Mouse (Mus musculus) olfactory bulb, adult 2 months (tissue): ENCODE measurements around the gene Col23a1. TPM values are rescaled to one million over a fixed set of nuclear protein-coding genes. Genes with fewer than 3 reads are reported as not detected.
A peak's percentile ranks its signal among the peaks of the same experiment; 100 is the strongest.

Source experiments
- H3K27ac ChIP-seq: fragments of 200-500 bp; 2 replicates; pipeline ENCODE4 v1.5.1; 2012; ENCODE audit warnings: low read depth, low read length; ENCODE audit not compliant: insufficient read depth
- H3K4me1 ChIP-seq: fragments of 200-500 bp; 2 replicates; pipeline ENCODE4 v1.6.1; 2012; ENCODE audit warnings: low read length; ENCODE audit not compliant: control insufficient read depth, insufficient read depth
- H3K4me3 ChIP-seq: fragments of 200-500 bp; 2 replicates; pipeline ENCODE4 v1.5.1; 2012; ENCODE audit warnings: mild to moderate bottlenecking, low read depth, low read length, moderate library complexity; ENCODE audit not compliant: insufficient read depth
- CTCF ChIP-seq: fragments of 200-500 bp; IDR thresholded peaks from 2 replicates; pipeline ENCODE4 v1.5.1; 2012; ENCODE audit warnings: low read depth, mild to moderate bottlenecking, low read length, moderate library complexity; ENCODE audit not compliant: insufficient read depth
- POLR2A ChIP-seq: fragments of 200-500 bp; IDR thresholded peaks from 2 replicates; pipeline ENCODE4 v1.6.1; 2012; ENCODE audit warnings: mild to moderate bottlenecking, low read depth, low read length, moderate library complexity; ENCODE audit not compliant: insufficient read depth
- WGBS: fragments of 180-500 bp; shearing (Covaris S2); methylation state at CpG from one replicate; pipeline ENCODE4 v1.1.7; 2018; 5-methylcytosine and 5-hydroxymethylcytosine counted together
- polyA plus RNA-seq: library from polyadenylated mRNA; stranded (reverse); fragments of >200 nt; gene quantifications from 2 replicates; pipeline ENCODE4 v1.2.4, GENCODE M21; 2012; ENCODE audit warnings: low replicate concordance; ENCODE audit not compliant: missing spikeins, insufficient read depth, insufficient read length

Gene Col23a1
- polyA plus RNA-seq, 1 experiment = not detected

- peaks cover 3% of the 10 kb centered on the region; the same call in 1 of the 2 replicates for H3K4me1 ChIP-seq
- H3K27ac ChIP-seq = no peak overlapping the region
- 75% methylated on average over 1 of the region's 1 CpGs for WGBS
- H3K4me3 ChIP-seq = no peak overlapping the region
- TF ChIP-seq POLR2A = no peak
- no peak for TF ChIP-seq CTCF
Measured at GRCm38 (mm10) chr11:51274418-51274817, 15.3 kb upstream of the Col23a1 start.

GRCm38 (mm10) chr11:51290066-51290955 lies 591 bp downstream of the Col23a1 start:
- TF ChIP-seq CTCF (no peak), POLR2A (no peak)
- peak overlapping the region; percentile 55 for H3K4me3 ChIP-seq
- H3K4me1 ChIP-seq = peaks cover 14% of the 10 kb centered on the region; the same call in 1 of the 2 replicates
- H3K27ac ChIP-seq = no peak overlapping the region
- 8% methylated on average over 74 of the region's 74 CpGs for WGBS

GRCm38 (mm10) chr11:51293956-51294530 lies 4.3 kb downstream of the Col23a1 start:
- no peak overlapping the region for H3K4me3 ChIP-seq
- H3K4me1 ChIP-seq = peaks cover 14% of the 10 kb centered on the region; the same call in 1 of the 2 replicates
- WGBS = 25% methylated on average over 2 of the region's 2 CpGs
- peak overlapping the region; percentile 27; the same call in 1 of the 2 replicates for H3K27ac ChIP-seq
- TF ChIP-seq CTCF = no peak
- TF ChIP-seq POLR2A = no peak

GRCm38 (mm10) chr11:51295742-51296141 lies 6.0 kb downstream of the Col23a1 start:
- TF ChIP-seq CTCF (no peak), POLR2A (no peak)
- H3K4me3 ChIP-seq = no peak overlapping the region
- H3K27ac ChIP-seq = no peak overlapping the region
- peaks cover 9% of the 10 kb centered on the region; the same call in 1 of the 2 replicates for H3K4me1 ChIP-seq
- WGBS = 60% methylated on average over 3 of the region's 3 CpGs

GRCm38 (mm10) chr11:51298691-51299090 lies 9.0 kb downstream of the Col23a1 start:
- 0 out of 2 replicates have a peak, but pooled peaks cover 5% of the 10 kb centered on the region for H3K4me1 ChIP-seq
- 83% methylated on average over 4 of the region's 4 CpGs for WGBS
- no peak for TF ChIP-seq CTCF
- no peak for TF ChIP-seq POLR2A
- no peak overlapping the region for H3K27ac ChIP-seq
- no peak overlapping the region for H3K4me3 ChIP-seq

- Histone ChIP-seq H3K4me3 (no peak overlapping the region), H3K4me1 (no peaks in the 10 kb centered on the region), H3K27ac (no peak overlapping the region)
- TF ChIP-seq CTCF = no peak
- no peak for TF ChIP-seq POLR2A
- WGBS = 96% methylated on average over 5 of the region's 5 CpGs
Measured at GRCm38 (mm10) chr11:51302396-51302795, 12.7 kb downstream of the Col23a1 start.

- no peak overlapping the region for H3K4me3 ChIP-seq
- no peak for TF ChIP-seq POLR2A
- no peak for TF ChIP-seq CTCF
- H3K4me1 ChIP-seq = no peaks in the 10 kb centered on the region
- no peak overlapping the region for H3K27ac ChIP-seq
- 67% methylated on average over 12 of the region's 12 CpGs for WGBS
Measured at GRCm38 (mm10) chr11:51303981-51304553, 14.3 kb downstream of the Col23a1 start.

- 69% methylated on average over 5 of the region's 5 CpGs for WGBS
- Histone ChIP-seq H3K4me3 (no peak overlapping the region), H3K4me1 (no peaks in the 10 kb centered on the region), H3K27ac (no peak overlapping the region)
- no peak for TF ChIP-seq POLR2A
- no peak for TF ChIP-seq CTCF
Measured at GRCm38 (mm10) chr11:51308306-51308705, 18.6 kb downstream of the Col23a1 start.

DNA sequence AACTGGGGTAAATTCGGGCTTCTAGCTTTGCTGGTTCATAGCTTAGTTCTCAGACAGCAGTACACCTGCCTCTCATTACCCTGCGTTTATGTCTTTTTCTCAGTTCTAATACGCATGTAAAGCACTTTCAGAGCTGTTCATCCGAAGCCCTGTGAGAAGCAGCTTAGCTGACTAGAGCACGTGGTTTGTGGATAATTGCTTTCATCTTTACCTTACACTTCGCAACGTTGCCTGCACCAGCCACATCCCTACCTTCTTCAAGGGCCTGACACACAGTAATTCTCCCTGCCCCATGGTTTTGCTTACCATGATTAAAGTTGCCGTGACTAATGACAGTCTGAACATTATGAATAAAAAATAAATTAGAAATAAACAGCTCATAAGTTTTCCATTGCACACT lies 22.1 kb downstream of the Col23a1 start:
- TF ChIP-seq CTCF (no peak), POLR2A (no peak)
- 82% methylated on average over 8 of the region's 8 CpGs for WGBS
- H3K4me3 ChIP-seq = no peak overlapping the region

More for the DNA sequence above, 22.1 kb downstream of the Col23a1 start:
- Histone ChIP-seq H3K27ac (no peak overlapping the region), H3K4me1 (no peaks in the 10 kb centered on the region)
